Mouse (Mus musculus): ENCODE measurements around the gene Idua. TPM values are rescaled to one million over a fixed set of nuclear protein-coding genes. Genes with fewer than 3 reads are reported as not detected.

Idua gene
- total RNA-seq, 2 experiments from 2014 or later: 18.8 to 20.3 TPM

DNA sequence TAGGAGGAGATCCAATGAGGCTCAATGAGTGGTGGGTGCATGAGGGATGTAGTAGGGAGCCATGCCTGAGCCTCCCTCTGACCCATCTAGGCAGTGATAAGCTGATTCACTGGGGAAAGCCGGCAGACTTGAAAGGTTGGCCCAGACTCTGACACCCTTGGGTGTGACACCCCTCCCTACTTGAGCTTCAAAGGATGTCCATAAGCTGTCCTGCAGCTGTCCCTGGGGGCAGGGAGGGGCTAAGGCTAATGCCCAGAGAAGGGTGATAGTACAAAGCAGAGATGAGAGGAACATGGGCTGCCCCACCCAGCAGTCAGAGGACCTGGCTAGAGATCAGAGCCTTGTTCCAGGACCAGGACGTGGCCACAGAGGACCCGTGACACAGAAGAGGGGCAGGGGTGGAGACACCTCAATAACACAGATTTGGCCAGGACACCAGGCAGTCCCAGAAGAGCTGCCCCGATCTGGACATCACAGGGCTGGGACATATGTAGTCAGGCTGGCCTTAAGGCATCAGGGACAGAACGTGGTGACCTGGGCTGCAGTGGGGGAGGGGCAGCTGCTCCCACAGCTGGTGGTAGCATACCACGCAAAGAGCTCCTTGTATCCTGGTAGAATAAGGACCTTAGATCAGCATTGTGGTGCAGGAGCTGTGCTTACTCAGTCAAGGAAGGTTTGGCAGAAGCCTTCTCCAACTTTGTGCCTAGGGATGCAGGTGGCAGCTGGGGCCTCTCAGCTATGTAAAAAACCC, 49.0 kb downstream of the Idua start:
- DNase-seq (ENCODE audit: low spot score): no peak
- intact Hi-C loops (cut with DNase I): no loop called here

DNA sequence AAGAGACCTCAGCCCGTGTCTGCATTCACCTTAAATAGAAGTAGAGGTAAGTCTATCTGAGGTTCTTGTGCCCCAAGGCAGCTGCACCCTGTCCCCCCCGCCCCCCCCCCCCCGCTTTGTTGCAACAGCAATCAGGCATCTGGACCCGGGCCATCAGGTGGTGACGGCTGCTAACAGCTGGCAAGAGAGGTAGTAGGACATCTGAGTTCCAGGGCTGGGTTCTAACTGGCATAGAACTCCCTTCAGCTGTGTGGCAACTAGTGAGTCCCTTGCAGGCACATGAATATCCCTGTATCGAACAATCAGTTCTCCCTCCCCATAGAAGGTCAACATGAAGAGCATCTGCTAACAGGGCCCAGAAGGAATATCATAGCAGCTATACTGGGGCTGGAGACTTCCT, 51.8 kb downstream of the Idua start:
- intact Hi-C loops (cut with DNase I): no loop called here
- no peak for DNase-seq (ENCODE audit: low spot score)

DNA sequence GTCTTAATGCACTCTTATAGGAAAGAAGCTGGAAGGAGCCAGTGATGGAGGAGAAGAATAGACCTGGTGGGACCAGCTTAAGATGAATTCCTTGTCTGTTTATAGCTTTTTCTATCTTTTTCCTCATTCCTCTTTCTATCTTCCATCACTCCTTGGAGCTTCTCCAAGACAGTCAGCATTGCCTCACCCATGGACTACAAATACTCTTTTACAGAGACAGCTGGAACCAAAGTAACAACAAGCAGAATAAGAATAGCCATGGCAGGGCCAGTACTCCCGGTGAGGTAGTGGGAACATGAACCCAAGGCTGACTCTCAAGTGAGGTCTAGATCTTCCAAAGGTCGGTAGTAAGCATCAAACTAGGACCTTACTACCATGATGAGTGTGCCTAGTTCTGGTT, 53.0 kb downstream of the Idua start:
- intact Hi-C loops (cut with DNase I): no loop called here
- DNase-seq (ENCODE audit: low spot score): no peak

DNA sequence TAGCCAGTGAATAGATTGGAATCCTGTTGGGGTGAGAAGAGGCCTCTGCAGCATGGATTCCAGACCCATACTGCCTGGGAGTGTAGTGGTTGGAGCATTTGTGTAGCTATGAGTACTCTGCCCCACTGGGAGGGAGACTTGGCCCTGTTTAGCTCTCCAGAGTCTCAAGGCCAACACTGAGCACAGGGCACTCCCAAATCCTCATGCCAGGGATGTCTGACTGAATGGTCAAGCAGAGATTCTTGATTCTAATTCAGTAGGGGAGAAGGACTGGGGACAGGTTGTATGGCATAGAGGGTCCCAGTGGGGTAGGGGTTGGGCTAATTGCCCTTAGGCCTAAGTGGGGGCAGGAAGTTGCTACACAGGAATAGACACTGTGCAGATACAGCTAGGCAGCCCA, 53.6 kb downstream of the Idua start:
- no peak for DNase-seq (ENCODE audit: low spot score)
- intact Hi-C loops (cut with DNase I): no loop called here

DNA sequence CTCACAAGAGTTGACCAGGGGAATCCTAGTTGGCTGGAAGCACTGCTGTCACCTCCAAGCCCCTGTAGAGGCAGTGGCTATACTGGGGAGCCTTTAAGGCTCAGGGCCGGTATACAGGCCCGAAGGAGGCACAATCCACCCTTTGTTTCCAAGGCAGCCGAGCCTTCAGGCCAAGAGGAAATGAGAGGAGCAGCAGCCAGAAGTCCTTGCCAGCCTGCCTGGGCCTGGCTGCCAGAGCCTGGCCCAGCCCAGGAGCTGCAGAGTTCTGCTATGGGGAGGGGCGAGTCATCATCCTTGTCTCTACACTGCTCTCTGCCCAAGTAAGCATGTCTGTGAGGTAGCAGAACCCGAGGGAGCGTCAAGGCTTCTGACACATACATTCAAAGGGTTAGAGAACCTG, 54.0 kb downstream of the Idua start:
- peak; percentile 24 for DNase-seq (ENCODE audit: low spot score)
- intact Hi-C loops (cut with DNase I): no loop called here

DNA sequence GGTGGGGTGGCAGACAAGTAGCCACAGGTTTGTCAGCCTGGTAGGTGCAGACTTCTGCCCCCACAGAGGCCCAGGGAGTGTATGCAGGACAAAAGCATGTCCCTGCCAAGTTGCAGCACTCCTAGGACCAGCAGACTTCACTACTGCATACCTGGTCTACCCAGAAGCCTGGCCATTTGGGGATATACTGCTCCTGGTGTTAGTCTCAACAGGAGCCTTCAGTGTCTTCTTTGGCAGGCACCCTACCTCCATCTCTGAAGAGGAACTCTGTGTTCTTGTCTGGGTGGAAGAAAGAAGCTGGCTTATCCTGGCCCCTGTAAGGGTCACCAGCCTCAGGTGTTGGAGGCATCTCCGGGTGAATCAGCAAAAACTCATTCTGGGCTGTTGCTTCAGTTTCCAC, 55.8 kb downstream of the Idua start:
- DNase-seq (ENCODE audit: low spot score): no peak
- intact Hi-C loops (cut with DNase I): no loop called here

DNA sequence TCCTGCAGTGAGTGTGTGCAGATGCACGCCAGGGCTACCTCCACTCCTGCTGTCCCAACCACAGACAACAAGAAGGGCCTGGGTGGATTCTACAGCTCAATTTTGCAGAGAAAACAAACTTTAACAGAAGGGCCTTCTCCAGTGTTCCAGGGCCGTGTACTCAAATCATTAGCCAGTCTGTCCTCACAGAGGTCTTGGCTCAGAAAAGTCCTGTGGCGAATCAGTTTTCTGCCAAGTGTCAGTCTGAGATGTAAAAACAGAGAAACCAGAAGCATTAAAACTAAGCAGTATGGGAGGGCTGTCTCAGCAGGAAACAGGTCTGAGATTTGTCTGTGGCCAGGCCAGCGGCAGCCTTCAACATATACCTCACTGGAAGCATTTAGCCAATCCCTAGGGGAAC, 57.9 kb downstream of the Idua start:
- no peak for DNase-seq (ENCODE audit: low spot score)
- intact Hi-C loops (cut with DNase I): no loop called here

DNA sequence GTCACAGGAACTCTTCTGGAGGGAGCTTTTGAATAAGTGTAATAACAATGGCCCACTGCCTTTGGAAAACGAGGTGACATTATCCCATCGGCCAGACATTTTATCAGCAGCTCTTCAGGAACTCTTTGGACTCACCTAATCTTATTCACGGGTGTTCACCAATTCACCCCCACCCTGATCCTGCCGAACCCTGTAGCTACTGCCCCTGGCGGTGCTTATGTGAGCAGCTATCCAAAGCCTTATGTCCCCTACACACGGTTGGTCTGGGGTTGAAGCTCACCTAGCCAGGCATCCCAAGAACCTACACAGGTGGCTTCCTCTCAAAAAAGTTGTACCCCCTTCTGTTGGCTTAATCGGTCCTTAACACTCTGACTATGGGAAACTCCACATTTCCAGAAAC, 59.6 kb downstream of the Idua start:
- no peak for DNase-seq (ENCODE audit: low spot score)
- intact Hi-C loops (cut with DNase I): no loop called here

DNA sequence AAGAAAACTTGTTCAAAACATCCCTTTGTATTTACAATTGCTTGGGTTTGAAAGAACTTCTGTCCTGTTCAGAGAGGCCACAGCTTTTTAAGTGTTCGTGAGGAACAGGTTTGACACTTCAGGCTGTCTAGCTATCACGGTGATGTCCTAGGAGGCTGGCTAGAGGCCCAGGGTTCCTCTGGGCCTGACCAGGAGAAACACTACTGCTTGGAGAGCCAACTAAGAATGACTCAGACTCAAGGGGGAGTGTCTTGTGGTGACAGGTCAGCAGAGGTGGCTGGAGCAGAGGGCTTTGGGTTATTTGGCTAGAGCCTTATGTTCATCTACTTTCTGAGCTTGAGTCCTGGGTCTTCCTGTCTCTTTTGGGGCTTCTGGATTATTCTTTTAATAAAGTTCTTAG, 63.9 kb downstream of the Idua start:
- intact Hi-C loops (cut with DNase I): no loop called here
- DNase-seq (ENCODE audit: low spot score): no peak

DNA sequence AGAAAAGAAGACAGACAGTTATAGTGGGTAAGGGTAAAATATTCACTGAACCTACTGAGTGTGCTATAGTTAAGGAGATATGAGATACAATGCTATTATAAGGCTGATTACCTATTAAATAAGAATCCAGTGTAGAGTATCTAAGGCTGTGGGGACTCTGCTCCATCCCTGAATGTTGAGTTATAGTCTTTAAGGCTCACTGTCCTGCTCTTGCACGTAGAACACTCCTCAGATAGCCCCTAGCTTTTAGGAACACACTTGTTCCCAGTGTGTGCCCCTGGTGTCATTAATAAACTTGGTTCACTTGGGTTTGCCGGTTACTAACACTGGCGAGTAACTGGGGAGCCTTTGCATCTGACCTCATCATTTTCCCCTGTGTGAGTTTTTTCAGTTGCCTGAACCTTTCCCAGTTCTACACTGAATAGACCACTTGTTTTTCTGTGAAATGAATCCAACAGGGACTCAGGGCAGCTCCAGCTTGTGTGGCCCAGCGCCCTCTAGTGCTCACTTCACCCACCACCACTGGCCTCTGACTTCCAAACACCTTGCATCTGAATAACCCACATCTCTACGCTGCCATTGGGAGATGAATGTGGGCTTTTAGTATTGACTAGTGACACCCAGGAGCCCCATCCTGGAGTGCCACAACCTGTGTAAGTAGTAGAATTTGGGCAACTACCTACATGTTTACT, 66.6 kb downstream of the Idua start:
- DNase-seq (ENCODE audit: low spot score): peak; percentile 38
- intact Hi-C loops (cut with DNase I): loop anchor here (2.0 kb wide), 2 partner anchors 56 to 300 kb away; no protein-coding TSS in a partner anchor

DNA sequence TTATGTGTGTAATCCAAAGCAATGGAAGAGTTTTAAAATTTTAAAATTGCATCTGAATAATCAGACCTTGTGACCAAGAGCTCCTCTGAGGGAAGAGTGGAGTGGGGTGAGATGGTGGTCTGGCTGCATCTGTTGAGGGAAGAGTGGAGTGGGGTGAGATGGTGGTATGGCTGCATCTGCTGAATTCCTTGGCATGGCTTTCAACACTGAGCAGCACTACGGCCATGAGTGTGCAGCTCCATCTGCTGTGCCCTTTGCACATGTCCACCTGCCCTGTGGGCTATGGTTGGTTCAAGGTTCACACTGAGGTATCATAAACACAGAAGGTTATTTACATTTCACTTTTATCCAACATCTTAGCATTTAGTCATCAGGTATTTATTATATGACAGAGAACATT, 67.3 kb downstream of the Idua start:
- intact Hi-C loops (cut with DNase I): loop anchor here (2.0 kb wide), 2 partner anchors 57 to 301 kb away; no protein-coding TSS in a partner anchor
- no peak for DNase-seq (ENCODE audit: low spot score)

Other genes with a start within 250 kb of the Idua start
- 1,000 to 10,000 TPM; 1,102 to 1,112 TPM for gene Atp5k, start 225.9 kb upstream of the Idua start, total RNA-seq (2021)
- 1 to 10 TPM; 1.2 to 1.6 TPM for gene Mfsd7a, start 211.4 kb upstream of the Idua start, total RNA-seq (2021)
- 10 to 100 TPM; 28.8 to 33.9 TPM for gene Pcgf3, start 199.1 kb upstream of the Idua start, total RNA-seq (2021)
- not detected for gene Cplx1, start 110.3 kb upstream of the Idua start, total RNA-seq (2021)
- gene Gak, start 30.6 kb upstream of the Idua start, total RNA-seq (2021): 10 to 100 TPM; 23.0 to 24.1 TPM
- gene Tmem175, start 30.6 kb upstream of the Idua start, total RNA-seq (2021): 1 to 10 TPM; 8.1 to 9.6 TPM
- 10 to 100 TPM in 1 of 2 experiments, 1 to 10 TPM in 1; 8.4 to 10.1 TPM for gene Dgkq, start 9.3 kb downstream of the Idua start, total RNA-seq (2021)
- gene Slc26a1, start 15.2 kb downstream of the Idua start, total RNA-seq (2021): not detected
- gene Fgfrl1, start 32.1 kb downstream of the Idua start, total RNA-seq (2021): 10 to 100 TPM; 18.4 to 19.8 TPM
- not detected for gene Rnf212, start 114.7 kb downstream of the Idua start, total RNA-seq (2021)
- not detected for gene Tmed11, start 135.0 kb downstream of the Idua start, total RNA-seq (2021)
- gene Vmn2r8, start 148.5 kb downstream of the Idua start, total RNA-seq (2021): not detected
- gene Vmn2r9, start 192.3 kb downstream of the Idua start, total RNA-seq (2021): not detected

Measured in heart, postnatal 25 days (tissue).